Comparison of ENCODE assay signal across 18 mouse cellular contexts in the genomic region with DNA sequence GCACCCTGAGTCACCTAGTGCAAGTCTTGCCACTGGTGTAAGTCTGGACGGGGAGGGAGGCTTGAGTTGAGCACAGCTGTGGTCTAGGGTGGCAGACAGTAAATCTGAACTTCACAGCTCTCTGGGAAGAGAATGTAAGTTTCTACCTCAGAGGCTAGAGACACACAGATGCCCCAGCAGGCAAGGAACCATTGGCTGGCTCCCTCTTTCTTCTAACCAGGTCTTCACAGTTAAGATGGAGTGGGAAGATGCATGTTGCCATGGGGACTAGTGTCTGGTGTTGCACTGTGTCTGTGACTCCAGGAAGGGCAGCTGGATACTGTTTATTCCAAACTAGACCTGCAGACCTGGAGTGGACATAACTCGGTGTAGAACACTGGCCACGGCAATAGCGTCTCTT.
DNase-seq lines count a peak whose midpoint lies in the region; ATAC-seq and TF ChIP-seq lines count a peak whose summit lies in the region.
"Had no signal": no experiment of that assay in that cellular context is flagged by ENCODE, and none has a peak within 500 bp of the region (broad histone marks: within the 10 kb centered on the region; RNA-seq: fewer than 3 reads in every experiment).

No protein-coding gene starts in this region.

- H3K4me2 ChIP-seq in midbrain, postnatal 0 days (ENCODE audit: low read depth, low read length, poor library complexity, severe bottlenecking): no peak overlapping the region
- no peak overlapping the region for H3K4me2 ChIP-seq in midbrain, embryonic 11.5 days
- H3K4me2 ChIP-seq: embryonic facial prominence, embryonic 12.5 days; forebrain, embryonic 13.5 days; forebrain, embryonic 15.5 days had no signal

- WGBS in midbrain, postnatal 0 days: 75% methylated on average over 4 of the region's 4 CpGs
- WGBS in midbrain, embryonic 11.5 days: 83% methylated on average over 4 of the region's 4 CpGs

- no peak for DNase-seq in layer of hippocampus, adult 2 months (ENCODE audit: low spot score in 2 of 2)
- DNase-seq in layer of hippocampus, adult 9-10 months (ENCODE audit: low spot score): no peak
- DNase-seq in midbrain, postnatal 0 days (ENCODE audit: low spot score): no peak
- DNase-seq in midbrain, embryonic 11.5 days (ENCODE audit: low spot score, missing footprints): no peak
- DNase-seq in urinary bladder, postnatal 10 days (ENCODE audit: low spot score): no peak
- DNase-seq: adrenal gland, adult 2 months; adrenal gland, postnatal 10 days; adrenal gland, postnatal 25 days; cerebellum, adult 11-12 months; cerebellum, adult 2 months; cerebellum, adult 9-10 months; cerebellum, postnatal 10 days; cerebellum, postnatal 25 days; forebrain, postnatal 0 days had no signal

- no peak overlapping the region for H3K4me3 ChIP-seq in layer of hippocampus, adult 2 months
- H3K4me3 ChIP-seq in midbrain, postnatal 0 days (ENCODE audit: low read depth, low read length): no peak overlapping the region
- H3K4me3 ChIP-seq in midbrain, embryonic 11.5 days (ENCODE audit: low read depth, low read length): no peak overlapping the region
- H3K4me3 ChIP-seq: embryonic facial prominence, embryonic 10.5 days; embryonic facial prominence, embryonic 12.5 days; forebrain, embryonic 13.5 days; forebrain, embryonic 15.5 days had no signal

- no peaks in the 10 kb centered on the region; the same call in 1 of the 2 replicates for H3K4me1 ChIP-seq in midbrain, postnatal 0 days (ENCODE audit: insufficient read depth, low read length)
- no peaks in the 10 kb centered on the region for H3K4me1 ChIP-seq in midbrain, embryonic 11.5 days (ENCODE audit: control insufficient read depth, insufficient read depth, low read length)
- H3K4me1 ChIP-seq: embryonic facial prominence, embryonic 10.5 days; embryonic facial prominence, embryonic 12.5 days; forebrain, embryonic 15.5 days had no signal

- peak overlapping the region; percentile 1; the same call in 1 of the 2 replicates for H3K27ac ChIP-seq in layer of hippocampus, adult 2 months
- H3K27ac ChIP-seq in midbrain, postnatal 0 days (ENCODE audit: low read depth, low read length): no peak overlapping the region
- no peak overlapping the region for H3K27ac ChIP-seq in midbrain, embryonic 11.5 days (ENCODE audit: low read depth, low read length)
- H3K27ac ChIP-seq: embryonic facial prominence, embryonic 10.5 days; embryonic facial prominence, embryonic 12.5 days; forebrain, embryonic 13.5 days; forebrain, embryonic 15.5 days had no signal

- no peaks in the 10 kb centered on the region for H3K36me3 ChIP-seq in midbrain, postnatal 0 days (ENCODE audit: insufficient read depth, low read length)
- H3K36me3 ChIP-seq in midbrain, embryonic 11.5 days (ENCODE audit: control insufficient read depth, insufficient read depth, low read length): no peaks in the 10 kb centered on the region
- H3K36me3 ChIP-seq: embryonic facial prominence, embryonic 10.5 days; embryonic facial prominence, embryonic 12.5 days; forebrain, embryonic 15.5 days had no signal

- no peak overlapping the region for H3K9ac ChIP-seq in midbrain, postnatal 0 days (replicated peaks; ENCODE audit: low read length, poor library complexity, severe bottlenecking)
- H3K9ac ChIP-seq in midbrain, embryonic 11.5 days (ENCODE audit: low read length): no peak overlapping the region
- H3K9ac ChIP-seq: embryonic facial prominence, embryonic 12.5 days; forebrain, embryonic 13.5 days; forebrain, embryonic 15.5 days; forebrain, postnatal 0 days had no signal

- no peaks in the 10 kb centered on the region for H3K27me3 ChIP-seq in midbrain, postnatal 0 days (ENCODE audit: insufficient read depth, low read length)
- H3K27me3 ChIP-seq in midbrain, embryonic 11.5 days (ENCODE audit: control insufficient read depth, insufficient read depth, low read length): peaks cover 2% of the 10 kb centered on the region; the same call in 1 of the 2 replicates

- no peak for ATAC-seq in midbrain, postnatal 0 days (ENCODE audit: low FRiP score)
- no peak for ATAC-seq in midbrain, embryonic 11.5 days (ENCODE audit: low FRiP score)
- ATAC-seq: forebrain, embryonic 13.5 days; forebrain, embryonic 15.5 days; forebrain, postnatal 0 days had no signal

- no peak for TF ChIP-seq CTCF in layer of hippocampus, adult 2 months (conservative IDR thresholded peaks at IDR 0.05)
- TF ChIP-seq CTCF in midbrain, postnatal 0 days (IDR thresholded peaks at IDR 0.05): 0 out of 2 replicates have a peak, but pooled peaks have one; percentile 1

- H3K9me3 ChIP-seq in midbrain, postnatal 0 days (ENCODE audit: low read length): no peaks in the 10 kb centered on the region
- no peaks in the 10 kb centered on the region for H3K9me3 ChIP-seq in midbrain, embryonic 11.5 days (ENCODE audit: control insufficient read depth, low read length)
- H3K9me3 ChIP-seq: embryonic facial prominence, embryonic 10.5 days; embryonic facial prominence, embryonic 12.5 days; forebrain, embryonic 13.5 days; forebrain, embryonic 15.5 days had no signal
